Mouse (Mus musculus) embryonic facial prominence, embryonic 10.5 days (tissue): ENCODE measurements at regions not wholly inside any gene's neighbourhood (a gene's known extent, or its start where the extent isn't known, plus 50 kb on each side); places are given as distances from the start of the nearest gene placed in this dataset.

Experiments used
- DNase-seq: peaks from one replicate; pipeline ENCODE4 v3.0.0-alpha.2; 2017; ENCODE audit warnings: low spot score
- H3K27ac ChIP-seq: fragments of 300-500 bp; sonication (generic); replicated peaks from 2 replicates; pipeline ENCODE4 v1.5.1; 2016; ENCODE audit warnings: mild to moderate bottlenecking
- H3K27me3 ChIP-seq: fragments of 300-500 bp; sonication (generic); replicated peaks from 2 replicates; pipeline ENCODE4 v1.6.1; 2016; ENCODE audit warnings: low read depth, mild to moderate bottlenecking; ENCODE audit not compliant: poor library complexity, severe bottlenecking
- H3K36me3 ChIP-seq: fragments of 300-500 bp; sonication (generic); replicated peaks from 2 replicates; pipeline ENCODE4 v1.6.1; 2016; ENCODE audit warnings: mild to moderate bottlenecking, moderate library complexity
- H3K4me1 ChIP-seq: fragments of 300-500 bp; sonication (generic); 2 replicates; pipeline ENCODE4 v1.6.1; 2016
- H3K4me3 ChIP-seq: fragments of 300-500 bp; sonication (generic); 2 replicates; pipeline ENCODE4 v1.5.1; 2016; ENCODE audit warnings: mild to moderate bottlenecking, moderate library complexity
- H3K9me3 ChIP-seq: fragments of 300-500 bp; sonication (generic); 2 replicates; pipeline ENCODE4 v1.6.1; 2016; ENCODE audit warnings: mild to moderate bottlenecking
- WGBS: fragments of 180-500 bp; shearing (Covaris S2); methylation state at CpG from one replicate; pipeline ENCODE4 v1.1.7; 2016; 5-methylcytosine and 5-hydroxymethylcytosine counted together

DNA sequence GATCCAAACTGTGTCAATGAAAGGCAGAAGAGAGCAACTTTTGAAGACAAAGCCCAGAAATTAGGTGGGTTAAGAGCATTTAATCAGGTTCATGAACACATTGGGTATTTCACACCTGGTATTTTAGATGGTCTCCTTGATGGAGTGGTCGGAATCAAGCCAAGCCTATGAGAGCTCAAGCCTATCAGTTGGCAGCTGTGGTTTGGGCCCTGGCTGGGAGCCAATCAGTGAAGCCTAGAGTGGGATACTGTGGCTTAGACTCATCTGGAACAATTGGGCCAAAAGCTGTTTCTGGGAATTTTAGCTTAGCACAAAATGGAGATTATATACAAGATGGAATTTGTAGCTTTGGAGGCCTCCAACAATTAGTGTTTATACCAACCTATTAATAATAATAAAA, 86.8 kb upstream of the Igfbp7 start:
- H3K27ac ChIP-seq = no peak overlapping the region
- DNase-seq = no peak
- H3K4me1 ChIP-seq = no peaks in the 10 kb centered on the region
- H3K27me3 ChIP-seq = no peaks in the 10 kb centered on the region
- H3K9me3 ChIP-seq = no peaks in the 10 kb centered on the region
- no peak overlapping the region for H3K4me3 ChIP-seq
- 89% methylated on average over 1 of the region's 1 CpGs for WGBS
- H3K36me3 ChIP-seq = no peaks in the 10 kb centered on the region

DNA sequence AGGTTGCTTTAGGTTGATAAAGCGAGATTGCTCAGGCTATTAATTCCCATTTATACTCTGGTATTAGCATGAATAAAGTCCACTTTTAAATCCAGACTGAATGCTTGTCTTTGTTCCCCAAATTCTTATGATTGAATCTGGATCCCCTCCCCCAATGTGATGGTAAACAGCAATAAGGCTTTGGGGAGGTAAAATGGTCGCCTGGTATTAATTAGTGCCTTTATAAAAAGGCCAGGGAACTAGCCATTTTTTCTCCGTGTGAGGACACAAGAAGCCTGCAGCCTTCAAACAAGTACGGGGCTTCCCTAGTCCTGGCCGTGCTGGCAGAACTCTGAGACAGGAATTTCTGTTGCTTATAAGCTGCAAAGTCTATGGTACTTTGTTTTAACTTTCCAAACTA, 81.1 kb upstream of the Igfbp7 start:
- H3K36me3 ChIP-seq = no peaks in the 10 kb centered on the region
- 46% methylated on average over 5 of the region's 5 CpGs for WGBS
- DNase-seq = no peak
- H3K9me3 ChIP-seq = no peaks in the 10 kb centered on the region
- H3K4me1 ChIP-seq = peaks cover 28% of the 10 kb centered on the region
- 0 out of 2 replicates have a peak, but pooled peaks cover 7% of the 10 kb centered on the region for H3K27me3 ChIP-seq
- H3K4me3 ChIP-seq = no peak overlapping the region
- peak overlapping the region; percentile 88 for H3K27ac ChIP-seq

DNA sequence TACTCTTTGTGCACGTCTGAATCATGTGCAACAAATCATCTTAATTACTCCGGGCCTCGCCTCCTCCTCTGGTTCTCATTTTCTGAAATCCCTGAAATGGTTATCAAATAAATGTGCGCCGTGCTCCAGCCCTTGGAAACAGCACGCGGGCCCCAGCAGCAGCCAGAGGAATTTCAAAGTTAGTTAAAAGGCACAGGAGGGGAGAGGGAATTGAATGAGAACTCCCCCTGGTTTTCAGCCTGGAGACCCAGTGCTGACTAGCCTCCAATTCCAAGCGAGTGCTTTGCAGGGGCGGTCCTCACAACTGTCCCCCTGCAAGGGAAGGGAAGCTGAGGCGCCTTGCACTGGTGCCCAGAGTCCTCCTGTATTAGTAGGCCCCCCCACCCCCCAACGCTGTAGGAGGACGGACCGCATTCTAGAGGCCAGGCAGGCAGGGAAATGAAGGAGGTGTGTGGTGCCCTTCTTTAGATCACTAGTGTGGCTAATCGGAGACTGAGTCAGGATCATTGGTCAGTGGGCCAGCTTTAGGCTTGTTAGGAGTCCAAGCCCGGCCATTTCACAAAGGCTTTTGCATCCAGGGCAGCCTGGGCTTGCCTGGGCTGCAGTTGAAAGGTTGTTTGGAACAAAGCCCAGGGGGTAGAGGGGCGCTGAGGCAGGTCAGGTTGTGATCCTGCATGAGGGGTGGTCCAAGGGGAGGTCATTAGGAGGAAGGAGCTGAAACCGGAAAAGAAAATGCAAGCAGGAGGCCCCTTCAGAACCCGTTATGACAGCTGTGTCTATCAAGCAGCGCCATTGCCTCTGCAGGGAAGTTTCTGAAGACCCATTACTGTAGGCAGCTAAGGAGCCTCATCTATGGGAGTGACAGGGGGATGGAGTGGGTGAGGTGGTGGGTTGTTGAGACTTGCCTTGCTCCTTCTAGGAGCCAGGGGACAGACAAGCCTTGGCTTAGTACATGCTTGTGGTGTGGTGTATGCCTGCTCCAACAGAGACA, 80.3 kb upstream of the Igfbp7 start:
- no peaks in the 10 kb centered on the region for H3K9me3 ChIP-seq
- H3K27ac ChIP-seq = peak overlapping the region; percentile 88
- DNase-seq = peak; percentile 76
- 0 out of 2 replicates have a peak, but pooled peaks cover 7% of the 10 kb centered on the region for H3K27me3 ChIP-seq
- H3K4me1 ChIP-seq = peaks cover 28% of the 10 kb centered on the region
- H3K36me3 ChIP-seq = no peaks in the 10 kb centered on the region
- 9% methylated on average over 19 of the region's 19 CpGs for WGBS
- H3K4me3 ChIP-seq = peak overlapping the region; percentile 31

DNA sequence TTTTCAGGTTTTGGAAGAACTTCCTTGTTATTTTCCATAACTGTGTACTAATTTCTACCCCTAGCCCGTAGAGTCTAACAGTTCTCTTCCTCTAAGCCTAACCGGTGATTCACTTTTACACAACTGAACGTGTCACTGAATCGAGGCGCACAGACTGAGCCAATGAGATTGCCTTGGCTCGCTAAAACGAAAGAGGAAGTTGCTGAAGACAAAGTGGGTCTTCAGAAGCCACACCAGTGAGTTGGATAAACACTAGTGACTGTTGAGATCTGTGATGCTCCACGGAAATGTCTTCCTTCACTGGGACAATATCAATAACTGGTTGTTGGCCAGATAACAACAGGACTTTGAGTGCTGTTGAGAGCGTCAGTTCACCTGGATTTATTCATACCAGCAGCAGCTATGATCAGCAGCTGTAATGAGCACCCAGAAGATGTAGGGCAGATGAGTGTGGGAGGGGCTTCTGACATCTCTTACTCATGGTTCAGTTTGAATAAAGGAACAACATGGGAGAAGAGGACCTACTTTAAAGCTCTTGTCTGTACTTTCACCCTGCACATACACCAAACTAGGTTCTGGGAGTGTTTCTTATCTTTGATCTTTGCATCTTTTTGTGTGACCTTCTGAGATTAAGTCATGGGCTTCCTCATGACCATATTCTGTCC, 75.3 kb upstream of the Igfbp7 start:
- Histone ChIP-seq H3K4me1 (peaks cover 15% of the 10 kb centered on the region), H3K27ac (no peak overlapping the region), H3K27me3 (0 out of 2 replicates have a peak, but pooled peaks cover 7% of the 10 kb centered on the region), H3K36me3 (no peaks in the 10 kb centered on the region), H3K4me3 (no peak overlapping the region), H3K9me3 (no peaks in the 10 kb centered on the region)
- no peak for DNase-seq
- 90% methylated on average over 9 of the region's 9 CpGs for WGBS

DNA sequence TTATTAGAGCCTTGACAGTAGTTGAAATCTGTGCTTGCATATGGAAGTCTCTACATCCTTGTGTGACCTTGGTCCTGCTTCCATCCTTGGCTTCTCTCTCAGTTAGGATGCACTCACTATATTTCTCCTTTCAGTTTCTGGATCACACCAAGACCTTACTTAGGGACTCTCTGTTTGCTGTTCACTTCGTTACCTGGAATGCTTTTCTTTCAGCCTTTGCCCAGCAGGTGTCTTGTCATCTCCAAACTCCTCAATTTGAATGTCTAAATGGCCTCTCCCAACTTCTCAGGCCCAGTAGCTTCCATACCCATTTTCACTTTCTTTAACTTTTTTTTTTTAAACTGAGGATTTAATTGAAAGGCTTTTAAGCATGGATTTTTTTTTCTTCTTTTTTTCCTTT, 74.0 kb upstream of the Igfbp7 start:
- no peak for DNase-seq
- H3K27ac ChIP-seq = no peak overlapping the region
- no peaks in the 10 kb centered on the region for H3K36me3 ChIP-seq
- no peak overlapping the region for H3K4me3 ChIP-seq
- no peaks in the 10 kb centered on the region for H3K9me3 ChIP-seq
- 43% methylated on average over 1 of the region's 1 CpGs for WGBS
- H3K4me1 ChIP-seq = 0 out of 2 replicates have a peak, but pooled peaks cover 3% of the 10 kb centered on the region
- 0 out of 2 replicates have a peak, but pooled peaks cover 7% of the 10 kb centered on the region for H3K27me3 ChIP-seq

DNA sequence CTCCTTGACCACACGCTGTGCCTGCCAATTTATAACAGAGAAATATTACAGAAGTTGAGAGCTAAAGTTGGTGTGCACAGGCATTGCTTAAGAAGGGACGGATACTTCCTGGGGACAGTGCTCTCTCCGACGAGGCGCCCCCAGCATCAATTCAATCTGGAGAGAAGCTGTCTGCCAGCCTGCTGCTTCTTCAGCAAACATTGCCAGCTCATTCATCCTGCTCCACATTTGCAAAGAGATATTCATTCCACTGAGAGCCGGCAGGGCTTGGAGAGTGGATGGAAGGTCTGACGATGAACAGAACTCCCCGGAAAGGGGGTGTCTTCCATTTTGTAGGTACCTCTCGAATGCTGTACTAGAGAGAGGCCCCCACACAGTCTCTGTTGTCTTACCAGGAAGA, 70.0 kb upstream of the Igfbp7 start:
- Histone ChIP-seq H3K27me3 (no peaks in the 10 kb centered on the region), H3K4me1 (no peaks in the 10 kb centered on the region), H3K9me3 (no peaks in the 10 kb centered on the region), H3K36me3 (no peaks in the 10 kb centered on the region), H3K27ac (no peak overlapping the region), H3K4me3 (no peak overlapping the region)
- 85% methylated on average over 9 of the region's 9 CpGs for WGBS
- DNase-seq = no peak

DNA sequence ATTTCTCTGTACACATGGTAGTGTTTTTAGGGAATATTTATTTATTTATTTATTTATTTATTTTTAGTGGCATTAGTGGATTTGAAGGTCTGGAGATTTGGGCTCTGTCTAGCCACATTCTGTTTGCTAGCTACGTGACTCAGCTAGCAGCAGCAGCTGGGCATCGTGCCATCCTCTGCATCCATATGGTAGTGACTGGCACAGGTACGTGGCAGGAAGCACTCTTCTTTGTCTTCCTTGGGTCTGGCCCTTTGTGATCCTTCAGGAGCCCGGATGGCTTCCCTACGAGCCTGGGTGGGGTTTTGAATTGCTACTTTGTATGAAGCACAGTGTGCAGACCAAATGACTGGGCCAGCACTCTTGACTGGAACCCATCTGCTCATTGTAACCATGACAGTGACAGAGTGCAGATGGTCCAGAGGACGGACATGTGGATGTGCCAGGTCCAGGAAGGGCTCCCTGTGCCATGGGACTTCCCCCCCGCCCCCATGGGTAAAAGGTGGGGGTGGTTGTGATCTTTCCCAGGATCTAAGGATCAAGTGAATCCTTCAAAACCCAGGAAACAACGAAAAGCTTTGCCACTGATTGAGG, 66.2 kb upstream of the Igfbp7 start:
- 82% methylated on average over 8 of the region's 8 CpGs for WGBS
- no peaks in the 10 kb centered on the region for H3K4me1 ChIP-seq
- H3K4me3 ChIP-seq = no peak overlapping the region
- H3K36me3 ChIP-seq = no peaks in the 10 kb centered on the region
- no peaks in the 10 kb centered on the region for H3K9me3 ChIP-seq
- no peaks in the 10 kb centered on the region for H3K27me3 ChIP-seq
- no peak overlapping the region; the same call in 1 of the 2 replicates for H3K27ac ChIP-seq
- DNase-seq = no peak

DNA sequence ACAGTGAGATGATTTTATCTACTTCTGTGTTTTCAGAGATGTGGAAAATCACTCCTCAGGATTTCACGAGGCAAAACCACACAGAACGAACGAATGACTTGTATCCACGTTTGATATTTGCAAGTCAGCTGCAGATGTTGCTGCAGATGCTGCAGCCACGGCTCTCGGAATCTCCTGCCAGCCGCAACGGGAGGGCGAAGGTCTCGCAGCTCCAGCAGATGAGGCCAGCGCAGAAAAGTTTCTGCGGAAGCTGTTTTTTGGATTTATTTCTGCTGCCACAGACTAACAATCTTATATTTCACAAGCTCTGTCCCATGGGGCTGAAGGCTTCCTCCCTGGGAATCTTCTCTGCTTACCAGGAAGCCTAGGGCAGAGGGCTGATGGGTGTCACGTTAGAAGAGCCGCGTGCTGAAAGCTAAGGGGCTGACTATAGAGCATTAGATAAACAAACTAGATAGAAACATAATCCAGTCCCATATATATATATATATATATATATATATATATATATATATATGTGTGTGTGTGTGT, 61.5 kb upstream of the Igfbp7 start:
- Histone ChIP-seq H3K27ac (no peak overlapping the region), H3K4me1 (peaks cover 7% of the 10 kb centered on the region), H3K36me3 (no peaks in the 10 kb centered on the region), H3K4me3 (no peak overlapping the region), H3K9me3 (no peaks in the 10 kb centered on the region), H3K27me3 (no peaks in the 10 kb centered on the region)
- DNase-seq = no peak
- WGBS = 79% methylated on average over 15 of the region's 15 CpGs

DNA sequence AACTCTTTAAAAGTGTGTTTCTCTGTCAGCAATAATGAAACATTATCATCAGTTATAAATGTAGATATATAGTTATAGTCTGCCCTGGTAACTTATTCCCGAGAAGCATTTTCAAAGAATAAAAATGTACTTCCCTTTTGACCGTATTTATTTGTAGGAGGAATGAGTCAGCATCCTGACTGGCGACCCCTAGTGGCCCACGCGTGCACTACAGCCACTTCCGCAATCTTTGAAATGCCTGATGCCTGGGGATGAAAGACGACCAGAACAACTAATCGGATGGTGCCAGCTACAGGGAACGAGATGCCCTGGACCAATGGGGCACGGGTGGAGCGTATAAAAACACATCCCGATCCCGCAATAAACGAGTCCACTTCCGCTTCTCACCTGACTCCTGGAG, 60.6 kb upstream of the Igfbp7 start:
- H3K36me3 ChIP-seq = no peaks in the 10 kb centered on the region
- WGBS = 65% methylated on average over 15 of the region's 15 CpGs
- H3K4me3 ChIP-seq = no peak overlapping the region
- H3K9me3 ChIP-seq = no peaks in the 10 kb centered on the region
- DNase-seq = peak; percentile 58
- no peak overlapping the region for H3K27ac ChIP-seq
- peaks cover 16% of the 10 kb centered on the region for H3K4me1 ChIP-seq
- H3K27me3 ChIP-seq = no peaks in the 10 kb centered on the region

DNA sequence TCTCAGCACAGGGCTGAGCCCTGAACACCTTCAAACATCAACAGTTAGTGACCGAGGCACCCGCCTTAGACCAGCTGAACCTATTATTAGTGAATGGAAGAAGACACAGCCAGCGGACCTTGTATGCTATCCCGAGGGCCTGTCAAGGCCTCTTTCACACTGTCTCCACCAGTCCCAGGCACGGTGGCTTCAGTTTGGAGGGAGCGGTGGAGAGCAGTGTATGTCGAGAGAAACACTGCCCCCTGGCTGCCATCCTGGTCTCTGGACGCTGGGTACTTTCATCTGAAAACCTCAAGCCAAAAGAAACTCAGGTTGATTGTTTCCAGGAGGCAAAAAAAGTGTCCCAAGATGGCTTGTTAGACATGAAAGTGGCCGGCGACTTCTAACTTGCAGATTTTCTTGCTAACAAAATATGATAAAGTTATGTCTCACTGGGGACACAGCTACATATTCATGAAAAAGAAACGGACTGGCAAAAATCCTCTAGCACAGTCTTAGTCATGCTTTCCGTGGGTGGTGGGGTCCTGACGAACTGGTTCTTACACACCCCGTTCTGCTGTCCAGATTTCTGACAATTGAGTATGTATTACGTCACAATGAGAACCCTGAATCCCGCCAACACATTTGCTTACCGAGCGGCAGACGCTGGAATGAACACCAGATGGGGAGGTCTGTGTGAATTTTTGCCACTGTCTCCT, 57.2 kb upstream of the Igfbp7 start:
- Histone ChIP-seq H3K9me3 (0 out of 2 replicates have a peak, but pooled peaks cover 2% of the 10 kb centered on the region), H3K27ac (no peak overlapping the region), H3K36me3 (no peaks in the 10 kb centered on the region), H3K4me3 (no peak overlapping the region), H3K4me1 (peaks cover 19% of the 10 kb centered on the region), H3K27me3 (no peaks in the 10 kb centered on the region)
- WGBS = 55% methylated on average over 19 of the region's 19 CpGs
- peak; percentile 70 for DNase-seq

DNA sequence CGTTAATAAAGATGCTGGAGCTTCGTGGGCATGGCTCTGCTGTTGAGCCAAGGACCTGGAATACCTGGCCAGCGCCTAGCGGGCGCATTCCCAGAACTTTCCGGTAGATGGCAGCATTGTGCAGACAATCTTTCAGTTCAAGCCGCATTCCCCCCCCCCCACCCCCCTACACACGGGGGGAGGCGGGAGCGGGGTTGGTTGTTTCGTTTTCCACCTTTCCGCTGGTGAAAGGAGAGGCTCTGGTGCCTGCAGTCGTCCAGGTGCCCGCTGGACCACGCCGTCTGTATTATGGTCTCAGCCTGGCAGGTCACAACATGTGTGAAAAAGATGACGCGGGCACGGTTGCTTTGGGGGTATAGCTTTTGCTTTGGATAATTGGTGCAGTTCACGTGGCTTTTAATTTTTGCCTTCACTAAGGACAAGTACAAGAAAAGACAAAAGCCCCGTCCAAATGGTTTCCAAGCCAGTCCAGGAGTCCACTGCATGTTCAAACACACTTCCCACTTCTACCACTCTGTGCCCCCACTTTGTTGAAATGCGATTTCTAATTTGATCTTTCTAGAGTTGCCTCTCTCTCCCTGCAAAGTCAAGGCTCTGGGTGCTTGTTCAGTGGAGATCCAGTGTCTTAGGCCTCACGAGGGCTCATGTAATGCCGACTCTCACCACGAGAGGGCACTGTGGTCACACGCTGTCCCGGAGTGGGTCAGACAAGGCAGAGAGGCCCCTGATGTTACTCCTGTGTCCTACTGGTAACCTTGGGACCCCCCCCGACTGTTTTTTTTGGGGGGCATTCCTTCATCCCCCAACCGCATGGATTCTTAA, 52.3 kb upstream of the Igfbp7 start:
- peaks cover 17% of the 10 kb centered on the region for H3K4me1 ChIP-seq
- peak overlapping the region; percentile 85 for H3K27ac ChIP-seq
- peak overlapping the region; percentile 62 for H3K4me3 ChIP-seq
- peak; percentile 93 for DNase-seq
- 0 out of 2 replicates have a peak, but pooled peaks cover 2% of the 10 kb centered on the region for H3K9me3 ChIP-seq
- H3K36me3 ChIP-seq = no peaks in the 10 kb centered on the region
- peaks cover 7% of the 10 kb centered on the region; the same call in 1 of the 2 replicates for H3K27me3 ChIP-seq
- WGBS = under 1% methylated on average over 29 of the region's 29 CpGs
